Mouse (Mus musculus) MEL (cell line): ENCODE data around the gene Ptpru. TPM values are rescaled to one million over a fixed set of nuclear protein-coding genes. Genes with fewer than 3 reads are reported as not detected.

Source experiments
- DNase-seq: peaks from one replicate; pipeline ENCODE4 v3.0.0; 2011; ENCODE audit warnings: low read depth, low spot score
- H3K27ac ChIP-seq: 2 replicates; pipeline ENCODE4 v1.5.1; 2012; ENCODE audit warnings: low read depth, mild to moderate bottlenecking, control low read depth, low read length, moderate library complexity; ENCODE audit not compliant: control insufficient read depth
- H3K27me3 ChIP-seq, 2 experiments: fragments of 150-350 bp in 1 of 2; sonication (generic) in 1 of 2; 2 replicates each; pipeline ENCODE4 v1.6.1; 2012; ENCODE audit warnings: low read length in 2 of 2, mild to moderate bottlenecking in 2 of 2, improper control_type of control experiment in 1 of 2, moderate library complexity in 1 of 2; ENCODE audit not compliant: insufficient read depth in 2 of 2, control insufficient read depth in 1 of 2
- H3K36me3 ChIP-seq, 2 experiments: 2 replicates each; pipeline ENCODE4 v1.6.1; 2012 to 2014; ENCODE audit warnings: low read length in 2 of 2, improper control_type of control experiment in 1 of 2, inconsistent platforms in 1 of 2, mild to moderate bottlenecking in 1 of 2; ENCODE audit not compliant: insufficient read depth in 2 of 2, control insufficient read depth in 1 of 2
- H3K4me1 ChIP-seq, 2 experiments: fragments of 150-350 bp in 1 of 2; sonication (generic) in 1 of 2; 2 replicates each; pipeline ENCODE4 v1.6.1; 2012; ENCODE audit warnings: low read length in 2 of 2, improper control_type of control experiment in 1 of 2, mild to moderate bottlenecking in 1 of 2; ENCODE audit not compliant: insufficient read depth in 2 of 2, control insufficient read depth in 1 of 2
- H3K4me3 ChIP-seq, 2 experiments: fragments of 150-350 bp in 1 of 2; sonication (generic) in 1 of 2; 2 replicates each; pipeline ENCODE4 v1.5.1; 2012; ENCODE audit warnings: low read depth in 2 of 2, low read length in 2 of 2, mild to moderate bottlenecking in 2 of 2, moderate library complexity in 2 of 2, control low read depth in 1 of 2, improper control_type of control experiment in 1 of 2; ENCODE audit not compliant: control insufficient read depth in 1 of 2, insufficient read depth in 1 of 2
- H3K79me2 ChIP-seq: 2 replicates; pipeline ENCODE4 v1.6.1; 2012; ENCODE audit warnings: mild to moderate bottlenecking, low read length, moderate library complexity; ENCODE audit not compliant: control insufficient read depth, poor library complexity, insufficient read depth
- H3K9ac ChIP-seq: 2 replicates; pipeline ENCODE4 v1.6.1; 2012; ENCODE audit warnings: low read depth, mild to moderate bottlenecking, control low read depth, low read length, moderate library complexity; ENCODE audit not compliant: control insufficient read depth, poor library complexity, severe bottlenecking
- H3K9me3 ChIP-seq: fragments of 150-350 bp; sonication (generic); replicated peaks from 2 replicates; pipeline ENCODE4 v1.6.1; 2012; ENCODE audit warnings: mild to moderate bottlenecking, low read length, improper control_type of control experiment, moderate library complexity; ENCODE audit not compliant: insufficient read depth
- CHD1 ChIP-seq: IDR thresholded peaks from 2 replicates; pipeline ENCODE4 v1.6.1; 2012; ENCODE audit warnings: low read depth, mild to moderate bottlenecking, inconsistent platforms, low read length, improper control_type of control experiment
- CTCF ChIP-seq, 3 experiments: IDR thresholded peaks in 2 of 3; conservative IDR thresholded peaks in 1 of 3; 2 replicates each; pipeline ENCODE4 v1.5.1; 2011 to 2012; ENCODE audit warnings: low read length in 3 of 3, low read depth in 2 of 3, mild to moderate bottlenecking in 2 of 3, improper control_type of control experiment in 1 of 3, inconsistent platforms in 1 of 3, mixed read lengths in 1 of 3, moderate library complexity in 1 of 3; ENCODE audit not compliant: control insufficient read depth in 1 of 3, insufficient read depth in 1 of 3, poor library complexity in 1 of 3, severe bottlenecking in 1 of 3
- ELF1 ChIP-seq: IDR thresholded peaks from 2 replicates; pipeline ENCODE4 v1.6.1; 2014; ENCODE audit warnings: low read depth, mild to moderate bottlenecking, inconsistent platforms, low read length, improper control_type of control experiment, moderate library complexity
- EP300 ChIP-seq, 2 experiments: IDR thresholded peaks; 2 replicates each; pipeline ENCODE4 v1.6.1; 2011; ENCODE audit warnings: improper control_type of control experiment in 2 of 2, low read length in 2 of 2, low read depth in 1 of 2, mild to moderate bottlenecking in 1 of 2
- GABPA ChIP-seq: IDR thresholded peaks from 2 replicates; pipeline ENCODE4 v1.6.1; 2012; ENCODE audit warnings: low read depth, mild to moderate bottlenecking, inconsistent platforms, low read length, improper control_type of control experiment, moderate library complexity
- GATA1 ChIP-seq: IDR thresholded peaks from 2 replicates; pipeline ENCODE4 v1.6.1; 2011; ENCODE audit warnings: low read depth, low read length, improper control_type of control experiment
- MAX ChIP-seq: IDR thresholded peaks from 2 replicates; pipeline ENCODE4 v1.6.1; 2011; ENCODE audit warnings: low read length, improper control_type of control experiment
- MEF2A ChIP-seq: IDR thresholded peaks from 2 replicates; pipeline ENCODE4 v1.6.1; 2014; ENCODE audit warnings: low read depth, mild to moderate bottlenecking, inconsistent platforms, low read length, improper control_type of control experiment; ENCODE audit not compliant: poor library complexity, insufficient replicate concordance, severe bottlenecking; ENCODE audit errors: extremely low read depth
- MYC ChIP-seq: IDR thresholded peaks from 2 replicates; pipeline ENCODE4 v1.6.1; 2011; ENCODE audit warnings: low read depth, mild to moderate bottlenecking, low read length, improper control_type of control experiment, moderate library complexity
- NELFE ChIP-seq: IDR thresholded peaks from 2 replicates; pipeline ENCODE4 v1.6.1; 2011; ENCODE audit warnings: low read depth, low read length, improper control_type of control experiment
- NRF1 ChIP-seq: IDR thresholded peaks from 2 replicates; pipeline ENCODE4 v1.6.1; 2014; ENCODE audit warnings: low read depth, mild to moderate bottlenecking, inconsistent platforms, low read length, improper control_type of control experiment, moderate library complexity; ENCODE audit not compliant: poor library complexity, insufficient read depth, severe bottlenecking
- POLR2AphosphoS2 ChIP-seq: IDR thresholded peaks from 2 replicates; pipeline ENCODE4 v1.6.1; 2011; ENCODE audit warnings: low read length, improper control_type of control experiment
- POLR2AphosphoS5 ChIP-seq: IDR thresholded peaks from 2 replicates; pipeline ENCODE4 v1.6.1; 2012; ENCODE audit warnings: low read depth, borderline replicate concordance, mild to moderate bottlenecking, inconsistent platforms, low read length, moderate library complexity, mixed read lengths
- RAD21 ChIP-seq: IDR thresholded peaks from 2 replicates; pipeline ENCODE4 v1.6.1; 2011; ENCODE audit warnings: mild to moderate bottlenecking, low read depth, low read length, improper control_type of control experiment
- RCOR1 ChIP-seq: IDR thresholded peaks from 2 replicates; pipeline ENCODE4 v1.6.1; 2012; ENCODE audit warnings: low read depth, mild to moderate bottlenecking, inconsistent platforms, low read length, improper control_type of control experiment
- TBP ChIP-seq: IDR thresholded peaks from 2 replicates; pipeline ENCODE4 v1.8.0; 2011; ENCODE audit warnings: low read depth, low read length, improper control_type of control experiment
- UBTF ChIP-seq: IDR thresholded peaks from 2 replicates; pipeline ENCODE4 v1.6.1; 2012; ENCODE audit warnings: low read depth, mild to moderate bottlenecking, inconsistent platforms, low read length, improper control_type of control experiment, moderate library complexity, borderline replicate concordance; ENCODE audit not compliant: insufficient read depth
- USF1 ChIP-seq: IDR thresholded peaks from 2 replicates; pipeline ENCODE4 v1.6.1; 2014; ENCODE audit warnings: low read depth, mild to moderate bottlenecking, inconsistent platforms, low read length, improper control_type of control experiment, moderate library complexity
- ZC3H11A ChIP-seq: IDR thresholded peaks from 2 replicates; pipeline ENCODE4 v1.6.1; 2012; ENCODE audit warnings: low read depth, mild to moderate bottlenecking, inconsistent platforms, low read length, improper control_type of control experiment
- ZMIZ1 ChIP-seq: IDR thresholded peaks from 2 replicates; pipeline ENCODE4 v1.6.1; 2012; ENCODE audit warnings: low read depth, mild to moderate bottlenecking, inconsistent platforms, low read length, improper control_type of control experiment, moderate library complexity
- ZNF384 ChIP-seq: IDR thresholded peaks from 2 replicates; pipeline ENCODE4 v1.6.1; 2012; ENCODE audit warnings: low read depth, mild to moderate bottlenecking, inconsistent platforms, low read length, improper control_type of control experiment
- polyA plus RNA-seq, 2 experiments: library from polyadenylated mRNA; stranded (reverse) in 1 of 2; unstranded in 1 of 2; fragments of >175 nt in 1 of 2; fragments of >200 nt in 1 of 2; gene quantifications; 2 replicates each; pipeline versions ENCODE4 v1.2.1 to v1.2.4; 2012; ENCODE audit warnings: low replicate concordance in 2 of 2, low read depth in 1 of 2; ENCODE audit not compliant: insufficient read length in 2 of 2, insufficient read depth in 1 of 2, missing spikeins in 1 of 2
- total RNA-seq: library from RNA; depleted of rRNA; stranded (reverse); fragments of 300-350 nt; gene quantifications from 2 replicates; pipeline ENCODE4 v1.2.3, GENCODE M21; 2012

The Ptpru gene
- total and polyA plus RNA-seq, 3 experiments: 3.4 to 6.8 TPM; not detected in 1

GRCm38 (mm10) chr4:131822583-131822982 lies 15.5 kb downstream of the Ptpru start:
- H3K79me2 ChIP-seq: no peaks in the 10 kb centered on the region
- H3K4me1 ChIP-seq: no peaks in the 10 kb centered on the region
- no peaks in the 10 kb centered on the region for H3K9me3 ChIP-seq
- no peaks in the 10 kb centered on the region for H3K36me3 ChIP-seq
- no peak for DNase-seq
- no peak overlapping the region for H3K4me3 ChIP-seq
- no peak overlapping the region for H3K27ac ChIP-seq
- H3K27me3 ChIP-seq: no peaks in the 10 kb centered on the region
- TF ChIP-seq NRF1 (no peak), GATA1 (no peak), ELF1 (no peak), CTCF (IDR thresholded peaks at IDR 0.05 in 2 of 3, conservative IDR thresholded peaks at IDR 0.05 in 1 of 3; ENCODE audit: control insufficient read depth in 1 of 3, insufficient read depth in 1 of 3, low read depth in 2 of 3, low read length in 3 of 3, poor library complexity in 1 of 3, severe bottlenecking in 1 of 3) (no peak)
- no peak overlapping the region for H3K9ac ChIP-seq

- Histone ChIP-seq H3K27me3 (no peaks in the 10 kb centered on the region), H3K36me3 (no peaks in the 10 kb centered on the region), H3K4me1 (no peaks in the 10 kb centered on the region), H3K9me3 (no peaks in the 10 kb centered on the region), H3K4me3 (no peak overlapping the region), H3K79me2 (no peaks in the 10 kb centered on the region), H3K9ac (no peak overlapping the region), H3K27ac (no peak overlapping the region)
- DNase-seq: no peak
- no peak for TF ChIP-seq MEF2A
- no peak for TF ChIP-seq RCOR1
- TF ChIP-seq CHD1: no peak
- no peak for TF ChIP-seq POLR2AphosphoS2
Observed at GRCm38 (mm10) chr4:131821161-131821731, 16.8 kb downstream of the Ptpru start.

GRCm38 (mm10) chr4:131818926-131819325 lies 19.2 kb downstream of the Ptpru start:
- no peak overlapping the region for H3K9ac ChIP-seq
- H3K27ac ChIP-seq: no peak overlapping the region
- no peaks in the 10 kb centered on the region for H3K27me3 ChIP-seq
- H3K36me3 ChIP-seq: no peaks in the 10 kb centered on the region
- no peak overlapping the region for H3K4me3 ChIP-seq
- no peak for DNase-seq
- no peak for TF ChIP-seq MYC
- TF ChIP-seq POLR2AphosphoS2: no peak
- TF ChIP-seq NRF1: no peak
- TF ChIP-seq NELFE: no peak
- TF ChIP-seq MAX: no peak
- no peak for TF ChIP-seq USF1
- TF ChIP-seq ZMIZ1: no peak
- no peak for TF ChIP-seq ZNF384
- TF ChIP-seq EP300 (IDR thresholded peaks at IDR 0.05; ENCODE audit: low read depth in 1 of 2, low read length in 2 of 2): no peak
- TF ChIP-seq TBP: no peak
- TF ChIP-seq RAD21: no peak
- TF ChIP-seq ZC3H11A: no peak
- TF ChIP-seq GABPA: no peak
- TF ChIP-seq POLR2AphosphoS5: no peak
- no peak for TF ChIP-seq UBTF
- no peak for TF ChIP-seq GATA1
- no peak for TF ChIP-seq ELF1
- H3K79me2 ChIP-seq: no peaks in the 10 kb centered on the region
- H3K4me1 ChIP-seq: no peaks in the 10 kb centered on the region
- no peaks in the 10 kb centered on the region for H3K9me3 ChIP-seq
